Mouse (Mus musculus) heart, adult 11 months (tissue): ENCODE measurements around the gene Smad3.

Experiments used
- DNase-seq: peaks from one replicate; pipeline ENCODE4 v3.0.0; 2022

Gene Smad3

DNA sequence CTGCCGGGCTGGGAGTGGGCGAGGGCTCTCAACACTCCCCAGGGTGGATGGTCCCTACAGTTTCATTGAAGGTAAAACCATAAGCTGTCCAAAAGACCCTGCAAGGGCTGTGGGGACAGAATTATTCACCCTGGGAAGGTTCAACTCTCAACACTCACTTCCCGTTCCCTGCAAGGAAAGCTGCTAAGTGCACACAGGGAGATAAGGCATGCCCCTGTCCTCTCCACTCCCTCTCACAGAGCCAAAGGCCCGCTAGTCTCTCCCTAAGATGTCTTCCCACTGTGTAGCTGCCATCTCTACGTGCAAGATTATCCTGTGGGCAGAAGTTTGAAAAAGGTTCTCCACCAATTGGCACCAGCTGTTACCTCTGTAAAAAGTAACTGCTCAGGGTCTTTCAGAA lies 60.2 kb downstream of the Smad3 start:
- DNase-seq: peak; percentile 89

DNA sequence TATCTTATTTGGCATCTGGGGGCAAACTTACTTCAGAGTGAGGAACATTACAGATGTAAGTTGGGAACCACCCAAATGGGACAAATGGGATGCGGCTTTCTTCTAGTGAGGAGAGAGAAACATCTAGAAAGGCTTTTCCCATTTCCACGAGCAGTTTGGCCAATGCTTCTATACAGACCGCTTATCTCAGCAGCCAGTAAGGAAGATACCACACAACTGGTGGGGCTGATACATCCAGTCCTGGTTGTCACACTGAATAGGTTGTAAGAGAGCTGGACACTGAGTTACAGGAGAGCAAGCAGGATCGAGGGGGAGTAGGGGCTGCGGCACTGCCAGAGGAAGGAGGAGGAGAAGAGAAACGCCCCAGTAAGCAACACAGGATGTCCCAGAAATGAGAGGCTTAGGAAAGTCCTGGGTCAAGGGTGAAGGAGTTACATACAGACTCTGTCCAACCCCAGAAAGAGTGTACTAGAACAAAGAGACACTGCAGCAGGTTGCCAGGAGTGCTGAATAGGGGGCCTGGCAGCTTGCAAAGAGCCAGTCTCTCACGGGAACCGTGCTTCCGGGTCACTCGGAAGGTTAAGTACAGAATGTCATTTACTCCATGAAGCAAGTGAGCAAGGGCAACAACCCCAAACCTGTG lies 61.2 kb downstream of the Smad3 start:
- DNase-seq: peak; percentile 93

DNA sequence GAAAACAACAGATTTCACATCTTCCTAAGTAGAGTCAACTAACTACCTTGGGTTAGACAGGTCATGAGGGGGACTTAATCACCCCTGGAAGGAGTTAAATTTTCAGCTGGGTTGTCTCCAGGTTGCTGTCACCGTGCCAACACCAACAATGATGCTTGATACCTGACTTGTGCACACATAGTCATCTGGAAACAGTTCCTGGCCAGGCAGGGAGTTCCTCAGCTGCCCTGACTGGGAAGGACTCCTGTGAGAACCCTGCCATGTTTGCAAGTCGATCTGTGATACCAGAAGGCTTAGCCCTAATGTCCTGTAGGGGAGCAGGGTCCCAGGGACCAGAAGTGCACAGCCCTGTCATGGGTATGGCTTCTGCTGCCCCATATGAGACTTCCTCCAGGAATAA lies 65.8 kb downstream of the Smad3 start:
- no peak for DNase-seq

DNA sequence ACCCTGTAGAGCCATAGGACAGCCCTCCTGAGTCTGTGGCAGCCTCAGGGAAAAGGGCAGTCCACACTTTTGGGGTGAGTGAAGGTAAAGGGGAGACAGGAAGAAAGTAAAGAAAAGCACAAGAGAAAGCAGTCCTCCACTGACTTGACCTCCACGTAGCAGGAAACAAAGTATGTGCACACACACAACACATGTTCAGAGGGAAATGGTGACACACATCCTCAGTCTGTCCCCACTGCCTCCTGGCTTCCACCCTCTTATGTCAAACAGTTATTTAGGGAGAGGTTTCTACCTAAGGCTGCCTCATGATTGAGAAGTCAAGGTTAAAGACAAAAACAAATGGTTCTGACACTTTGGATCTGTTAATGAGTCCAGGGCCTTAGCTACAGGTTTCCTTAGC lies 67.3 kb downstream of the Smad3 start:
- DNase-seq: no peak

DNA sequence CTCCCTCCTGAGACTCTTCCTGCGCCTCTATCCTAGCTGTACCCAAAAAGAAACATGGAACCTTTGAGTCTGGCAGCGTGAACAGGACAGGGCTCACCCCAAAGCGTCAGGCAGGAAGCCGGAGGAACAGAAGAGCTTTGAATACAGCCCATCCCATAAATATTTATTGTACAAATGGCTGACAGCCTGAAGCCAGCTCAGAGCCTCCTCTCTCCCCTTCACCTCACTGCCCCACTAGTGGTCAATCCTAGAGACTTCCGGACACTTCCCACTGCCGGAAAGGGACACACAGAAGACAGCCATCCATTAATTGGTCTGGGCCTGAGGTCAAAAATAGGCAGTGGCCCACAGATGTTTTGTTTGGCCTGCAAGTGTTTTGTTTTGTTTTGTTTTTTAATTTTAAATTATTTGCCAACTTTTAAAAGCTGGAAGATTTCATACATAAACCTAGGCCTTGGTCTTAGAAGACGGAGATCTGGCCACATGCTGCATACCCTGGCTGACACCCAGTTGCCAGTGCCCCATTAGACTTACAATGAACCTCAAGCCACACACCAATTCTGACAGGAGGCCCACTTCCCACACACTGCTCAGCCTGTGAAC lies 70.3 kb downstream of the Smad3 start:
- DNase-seq: peak; percentile 90

DNA sequence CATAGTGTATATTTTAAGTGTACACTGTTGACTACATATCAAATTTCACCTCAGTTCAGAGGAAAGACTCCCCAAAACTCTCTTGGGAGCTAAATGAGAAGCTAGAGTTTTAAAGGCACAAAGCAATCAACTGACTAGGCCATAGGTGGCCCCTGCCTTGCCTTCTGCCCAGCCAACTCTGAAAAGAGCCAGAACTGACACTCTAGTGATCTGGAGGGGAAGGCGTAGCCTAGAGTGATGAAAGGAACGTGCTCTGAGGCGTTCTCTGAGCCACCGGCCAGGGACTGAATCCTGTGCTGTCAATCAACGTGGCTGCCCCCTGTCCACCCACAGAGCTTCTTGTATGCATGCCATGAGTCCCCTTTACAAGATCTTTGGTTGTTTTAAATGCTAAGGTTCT lies 72.4 kb downstream of the Smad3 start:
- no peak for DNase-seq

DNA sequence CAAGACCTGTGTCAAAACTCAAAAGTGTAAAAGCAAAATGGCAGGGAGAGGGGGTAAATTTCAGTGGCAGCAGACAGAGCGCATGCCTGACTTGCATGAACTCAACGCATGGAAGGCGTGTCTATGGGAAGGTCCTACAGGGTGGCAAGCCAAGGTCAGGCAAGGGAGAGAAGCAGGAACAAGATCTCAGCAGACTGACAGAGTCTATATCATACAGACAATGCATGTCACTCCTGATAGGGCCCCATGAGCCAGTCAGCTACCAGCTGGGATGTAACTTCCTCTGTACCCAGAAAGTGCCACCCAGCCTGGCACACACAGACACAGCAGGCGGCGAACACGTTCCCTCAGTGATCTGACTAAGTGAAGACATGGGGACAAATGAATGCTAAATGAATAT lies 73.5 kb downstream of the Smad3 start:
- DNase-seq: peak; percentile 90

DNA sequence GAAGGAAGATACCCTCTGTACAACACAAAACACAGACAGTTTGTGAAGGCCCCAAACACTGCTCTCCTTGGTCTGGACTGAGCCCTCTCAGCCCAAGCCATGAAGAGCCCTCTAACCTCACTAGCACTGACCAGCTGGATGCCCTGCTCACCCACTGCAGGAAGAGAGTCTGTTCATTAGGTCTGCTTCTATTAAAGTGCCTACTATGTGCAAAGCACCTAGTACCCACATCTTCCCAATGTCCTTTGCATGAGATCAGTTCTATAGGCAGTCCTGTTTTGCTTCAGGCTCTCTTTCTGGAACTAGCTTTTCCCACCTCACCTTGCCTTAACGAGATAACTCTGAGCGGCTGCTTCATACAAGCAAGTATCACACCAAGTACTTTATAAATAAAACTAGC lies 74.9 kb downstream of the Smad3 start:
- no peak for DNase-seq

DNA sequence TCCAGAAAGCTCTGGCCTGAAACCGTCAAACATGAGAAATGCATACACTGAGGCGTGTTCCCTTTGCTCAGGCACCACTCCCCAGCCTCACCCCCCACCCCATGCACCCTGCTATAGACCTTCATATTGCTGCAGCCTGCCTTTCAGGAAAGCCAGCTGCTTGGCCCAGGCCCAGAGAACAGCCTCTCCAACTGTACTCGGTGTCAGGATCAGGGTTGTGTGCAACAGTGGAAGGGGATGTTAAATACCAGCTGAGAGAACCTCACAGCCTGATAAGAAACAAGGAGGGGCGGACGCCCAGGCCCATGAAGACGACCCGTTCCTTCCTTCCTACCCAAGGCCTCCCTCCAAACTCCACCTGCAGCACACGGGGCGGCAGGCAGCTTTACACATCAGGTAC lies 75.5 kb downstream of the Smad3 start:
- DNase-seq: no peak

DNA sequence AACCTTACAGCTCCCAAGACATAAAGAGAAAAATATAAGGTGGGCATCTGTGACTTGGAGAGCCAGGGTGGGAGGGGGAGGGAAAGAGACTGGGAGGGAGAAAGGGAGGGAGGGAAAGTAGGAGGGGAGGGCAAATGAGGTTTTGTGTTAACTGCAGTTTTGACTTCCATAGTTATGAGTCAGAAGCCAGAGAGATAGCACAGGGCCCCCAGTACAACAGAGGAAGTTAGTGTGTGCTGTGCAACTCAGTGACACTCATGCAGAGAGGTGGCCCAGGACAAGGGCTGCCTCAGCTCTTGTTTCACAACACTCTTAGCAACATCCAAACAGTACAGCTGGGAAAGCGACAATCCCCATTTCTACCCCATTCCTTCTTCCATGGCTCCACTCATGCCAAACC lies 79.7 kb downstream of the Smad3 start:
- DNase-seq: peak; percentile 96

DNA sequence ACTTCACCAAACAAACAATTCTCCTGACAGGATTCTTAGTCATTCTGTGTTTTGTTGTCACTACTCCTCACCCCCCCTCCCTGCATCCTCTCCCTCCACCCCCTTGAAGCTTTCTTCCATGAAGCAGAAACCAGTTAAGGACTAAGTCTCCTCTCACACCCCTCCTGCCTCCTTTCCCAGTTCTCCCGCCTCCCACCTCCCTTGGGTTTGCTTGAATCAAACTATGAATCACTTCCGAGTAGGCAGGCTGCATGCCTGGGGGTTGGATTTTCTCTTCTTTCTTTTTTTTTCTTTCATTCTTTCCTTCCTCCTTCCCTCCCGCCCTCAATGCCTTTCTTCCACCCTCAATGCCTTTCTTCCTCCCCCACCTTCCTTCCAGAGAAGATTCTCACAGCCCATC lies 80.2 kb downstream of the Smad3 start:
- DNase-seq: peak; percentile 97

DNA sequence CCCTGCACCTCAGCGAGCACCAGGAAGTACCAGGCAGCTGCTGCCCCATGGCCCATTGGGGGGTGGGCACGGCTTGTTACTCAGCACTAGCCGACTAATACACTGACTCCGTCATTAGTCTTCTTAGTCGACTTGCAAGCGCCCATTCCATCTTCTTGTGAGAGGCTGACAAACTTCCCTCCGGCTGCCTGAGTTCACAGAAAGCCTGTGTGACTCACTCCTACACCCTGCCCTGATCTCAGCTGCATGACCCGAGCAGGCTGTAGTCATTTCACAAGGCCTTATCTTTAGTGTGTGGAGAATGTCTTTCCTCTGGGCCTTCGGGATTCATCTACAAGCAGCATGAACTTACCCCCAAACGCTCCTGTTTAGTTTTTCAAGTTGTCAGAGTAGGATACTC lies 83.2 kb downstream of the Smad3 start:
- DNase-seq: peak; percentile 95

DNA sequence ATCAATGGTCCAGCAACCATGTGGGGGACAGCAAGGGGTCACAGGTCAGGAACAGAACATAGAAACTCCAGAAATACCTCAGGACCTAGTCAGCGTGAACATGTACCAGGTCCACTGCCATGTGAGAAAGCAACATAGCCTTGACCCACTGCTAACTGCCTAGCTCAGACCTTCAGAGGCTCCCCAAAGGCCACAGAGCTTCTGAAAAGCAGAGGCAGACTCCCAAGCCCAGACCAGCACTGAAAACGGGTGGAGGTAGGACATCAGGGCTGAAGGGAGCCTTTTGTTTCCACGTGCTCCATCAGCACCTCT lies 84.3 kb downstream of the Smad3 start:
- no peak for DNase-seq

DNA sequence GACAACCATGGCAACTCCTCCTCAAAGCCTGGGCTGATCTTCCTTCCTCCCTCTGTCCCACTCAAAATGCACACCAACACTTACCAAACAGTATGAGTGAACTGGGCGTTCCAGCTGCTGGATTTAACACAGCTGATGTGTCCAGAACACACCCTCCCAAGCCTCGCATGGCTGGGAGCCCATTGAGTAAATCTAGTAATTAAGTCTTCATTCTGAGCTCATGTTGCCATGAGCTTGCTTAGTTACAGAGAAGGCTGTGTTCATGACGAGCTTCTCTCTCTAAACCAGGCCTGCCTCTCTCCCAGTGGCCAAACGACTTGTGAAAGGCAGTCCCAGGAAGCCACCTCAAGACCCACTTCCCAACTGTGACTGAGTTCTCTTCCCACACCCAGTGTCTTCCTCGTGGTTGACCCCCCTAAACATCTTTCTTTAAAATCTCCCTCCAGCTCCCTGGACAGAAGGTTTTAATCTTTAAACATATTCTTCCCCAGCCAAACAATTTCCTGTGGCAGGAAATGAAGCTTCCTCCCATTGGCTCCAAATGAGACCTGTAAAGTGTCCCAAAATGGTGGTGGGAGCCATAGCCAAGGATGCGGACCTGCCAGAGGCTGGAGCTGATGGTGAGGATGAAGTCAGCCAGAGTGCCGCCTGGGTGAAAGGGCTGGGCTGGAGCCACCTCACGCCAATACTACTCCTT lies 84.8 kb downstream of the Smad3 start:
- peak; percentile 97 for DNase-seq

DNA sequence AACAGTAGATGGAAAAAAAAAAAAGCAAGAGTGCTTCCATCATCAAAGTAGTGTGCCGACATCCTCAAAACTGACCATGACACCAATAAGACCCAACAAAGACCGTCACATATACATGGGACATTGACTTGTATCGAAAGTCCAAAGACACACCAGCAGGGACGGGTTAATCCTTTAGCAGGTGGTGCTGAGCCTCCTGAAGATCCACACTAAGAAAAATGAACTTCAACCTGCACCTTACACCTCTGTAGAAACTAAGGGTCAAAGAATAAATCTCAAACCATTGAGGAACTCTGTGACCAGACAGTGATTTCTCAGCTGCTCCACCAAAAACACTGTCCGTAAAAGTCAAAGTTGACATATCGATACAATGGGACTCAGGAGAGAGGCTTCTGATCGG lies 88.0 kb downstream of the Smad3 start:
- no peak for DNase-seq

DNA sequence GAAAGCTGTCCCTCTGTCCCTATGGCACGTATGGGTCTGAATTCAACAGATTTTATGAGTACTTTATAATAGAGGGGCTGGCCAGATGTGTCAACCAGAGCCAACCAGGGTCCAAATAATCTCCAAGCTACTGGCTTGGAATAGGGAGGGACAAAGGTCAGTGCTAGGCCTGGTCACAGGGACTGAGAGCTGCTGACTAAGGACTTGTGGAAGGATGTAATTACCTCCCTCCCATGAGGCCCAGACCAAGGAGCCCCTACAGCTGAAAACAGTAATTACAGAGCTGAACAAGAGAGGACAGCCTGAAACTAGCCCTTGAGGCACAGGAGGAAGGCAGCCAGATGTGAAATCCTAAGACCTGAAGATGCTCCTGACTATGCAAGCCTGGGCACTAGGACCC lies 89.2 kb downstream of the Smad3 start:
- no peak for DNase-seq

DNA sequence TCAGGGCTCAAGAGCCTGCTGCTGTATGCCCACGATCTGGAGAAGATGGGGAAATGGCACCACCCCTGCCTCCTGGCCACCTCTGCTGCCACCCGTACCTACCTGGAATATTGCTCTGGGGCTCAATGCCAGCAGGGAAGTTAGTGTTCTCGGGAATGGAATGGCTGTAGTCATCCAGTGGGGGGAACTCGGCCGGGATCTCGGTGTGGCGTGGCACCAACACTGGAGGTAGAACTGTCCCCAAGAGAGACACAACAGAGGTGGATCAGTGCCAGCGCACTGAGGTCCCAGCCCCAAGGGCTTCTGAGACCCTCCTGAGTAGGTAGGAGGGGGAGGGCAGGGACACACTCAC lies 90.4 kb downstream of the Smad3 start:
- no peak for DNase-seq

DNA sequence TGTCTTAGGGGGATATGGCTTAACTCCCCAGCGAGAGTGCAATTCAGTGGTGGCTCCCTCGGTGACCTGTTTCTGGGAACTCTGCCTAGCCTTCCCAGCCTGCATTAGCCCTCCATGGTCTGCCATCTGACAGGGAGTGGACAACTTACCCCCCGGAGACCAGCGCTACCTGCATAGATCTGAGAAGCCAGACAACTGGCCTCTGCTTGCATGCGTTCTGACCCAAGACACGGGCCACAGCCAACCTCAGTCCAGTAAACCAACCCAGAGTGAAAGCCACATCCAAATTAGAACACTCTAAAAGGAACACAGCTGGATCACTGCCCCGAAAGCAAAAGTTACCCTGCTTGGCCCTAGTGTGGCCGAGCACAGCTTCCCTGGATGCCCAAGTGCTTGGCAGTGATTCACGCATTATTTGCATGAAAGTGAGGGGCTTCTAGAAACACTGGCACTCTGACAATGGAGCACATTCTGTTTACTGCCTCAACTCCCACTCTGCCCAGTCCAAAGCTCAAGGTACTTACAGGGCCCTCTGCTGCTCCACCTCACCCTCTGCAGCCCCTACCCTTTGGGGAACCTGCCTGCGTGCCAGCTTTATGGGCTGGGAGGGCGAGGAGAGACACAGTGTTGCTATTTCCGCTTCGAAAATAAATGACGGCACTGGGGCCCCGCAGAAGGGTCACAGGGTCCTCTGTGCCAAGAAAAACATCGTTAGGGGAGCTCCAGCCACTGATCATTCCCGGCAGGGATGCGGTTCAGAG lies 91.0 kb downstream of the Smad3 start:
- peak; percentile 97 for DNase-seq

DNA sequence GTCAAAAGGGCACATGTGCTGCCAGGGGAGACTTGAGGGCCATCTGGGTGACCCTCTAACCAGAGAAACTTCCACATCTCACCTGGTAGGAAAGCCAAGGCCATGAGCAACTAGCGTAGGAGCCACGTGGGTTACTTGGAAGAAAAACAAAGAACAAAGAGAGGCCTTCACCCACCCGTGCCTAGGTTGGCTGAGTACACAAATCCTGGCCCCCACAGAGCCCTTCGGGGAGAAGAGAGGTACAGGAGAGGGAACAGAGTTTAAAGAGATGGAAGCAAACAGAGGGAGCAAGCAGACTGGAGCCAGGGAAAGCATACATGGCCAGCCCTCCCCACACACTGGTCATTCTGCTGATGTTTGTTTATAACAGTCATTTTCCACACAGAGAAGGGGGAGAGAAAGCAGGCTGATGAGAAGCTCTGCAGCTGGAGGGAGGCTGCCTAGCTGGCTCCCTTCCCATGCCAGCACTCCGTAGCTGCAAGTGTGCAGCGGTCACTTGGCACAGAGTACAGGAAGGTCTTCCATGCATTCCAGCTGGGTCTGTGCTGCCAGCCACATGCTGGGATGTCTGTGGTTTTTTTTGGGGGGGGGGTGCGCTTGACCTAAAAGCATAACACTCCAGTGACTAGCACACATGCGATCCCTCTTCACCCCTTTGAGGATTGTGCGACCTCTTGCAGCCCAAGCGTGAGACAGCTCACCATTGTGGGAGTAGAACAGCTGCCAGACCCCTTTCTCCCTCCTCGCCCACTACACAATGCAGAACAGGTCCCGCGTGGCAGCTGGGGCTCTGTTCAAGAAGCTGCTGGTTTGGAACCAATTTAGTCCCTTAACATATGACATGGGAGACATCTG lies 92.8 kb downstream of the Smad3 start:
- no peak for DNase-seq

DNA sequence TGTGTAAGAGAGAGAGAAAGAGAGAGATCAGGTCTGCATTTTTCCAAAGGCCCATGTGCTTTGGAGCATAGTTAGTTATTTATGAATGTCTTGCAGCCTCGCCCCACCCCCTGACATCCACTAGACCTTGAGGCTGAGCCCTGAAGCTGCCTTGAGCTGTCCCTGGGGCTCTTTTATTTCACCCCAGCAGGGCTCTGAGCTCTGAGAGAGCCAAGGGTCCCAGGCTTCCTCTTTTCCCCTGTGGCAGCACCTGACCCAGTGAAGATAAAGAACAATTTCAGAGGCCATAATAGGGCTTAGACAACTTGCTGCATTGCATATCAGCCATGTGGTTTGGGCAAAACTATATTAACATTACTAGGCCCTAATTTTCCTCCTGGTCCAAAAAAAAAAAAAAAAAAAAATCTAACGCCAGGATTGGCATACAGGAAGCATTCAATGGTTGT lies 93.5 kb downstream of the Smad3 start:
- DNase-seq: no peak

DNA sequence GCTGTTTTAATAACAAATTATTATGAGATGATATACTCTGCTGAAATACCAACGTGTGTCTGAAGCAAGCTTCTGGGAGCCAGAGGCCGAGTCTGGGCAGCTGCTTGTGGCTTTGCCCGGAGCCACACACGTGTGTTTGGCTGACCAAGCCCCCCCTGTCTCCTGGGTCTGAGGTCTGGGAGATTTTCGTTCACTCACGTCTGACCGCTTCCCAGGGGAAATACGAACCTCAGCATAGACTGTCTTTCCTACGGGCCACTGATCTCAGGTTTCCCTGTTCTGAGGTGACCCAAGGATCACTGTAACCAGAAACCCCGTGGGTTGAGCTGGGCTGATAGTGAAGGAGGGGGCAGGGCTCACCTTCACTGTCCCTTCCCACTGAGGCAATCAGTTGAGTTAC lies 94.6 kb downstream of the Smad3 start:
- no peak for DNase-seq

DNA sequence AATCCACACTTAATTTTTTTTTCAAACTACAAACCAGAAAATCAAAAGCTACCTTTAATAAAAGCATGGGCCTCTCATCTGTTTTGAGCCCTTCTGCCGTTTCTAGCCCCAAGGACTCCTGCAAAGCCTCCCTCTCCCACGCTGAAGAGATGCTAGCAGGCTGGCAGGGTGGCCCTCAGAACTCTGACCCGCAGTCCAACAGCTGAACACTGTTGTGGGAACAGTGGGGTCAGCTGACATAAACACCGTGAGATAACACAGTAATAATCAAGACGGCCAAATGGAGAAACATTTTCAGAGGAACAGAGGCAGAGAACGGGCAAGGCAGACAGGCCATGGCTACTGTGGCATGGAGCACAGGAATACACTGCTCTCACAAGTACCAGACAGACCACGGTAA lies 95.0 kb downstream of the Smad3 start:
- DNase-seq: no peak

DNA sequence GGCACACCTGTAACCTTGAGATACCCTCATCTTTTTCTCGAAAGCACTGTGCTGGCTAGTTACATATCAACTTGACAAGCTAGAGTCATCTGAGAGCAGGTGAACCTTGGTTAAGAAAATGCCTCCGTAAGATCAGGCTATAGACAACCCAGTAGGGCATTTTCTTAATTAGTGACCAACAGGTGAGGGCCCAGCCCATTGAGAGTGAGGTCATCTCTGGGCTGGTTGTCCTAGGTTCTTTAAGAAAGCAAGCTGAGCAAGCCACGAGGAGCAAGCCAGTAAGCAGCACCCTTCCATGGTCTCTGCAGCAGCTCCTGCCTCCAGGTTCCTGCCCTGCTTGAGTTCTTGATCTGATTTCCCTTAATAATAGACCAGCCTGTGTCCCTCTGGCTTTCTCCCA lies 97.1 kb downstream of the Smad3 start:
- DNase-seq: no peak
